Mouse (Mus musculus): ENCODE results near the gene Mrln. TPM values are rescaled to one million over a fixed set of nuclear protein-coding genes. Genes with fewer than 3 reads are reported as not detected.

The Mrln gene
- polyA plus RNA-seq, 1 experiment: 1.5 TPM

DNA sequence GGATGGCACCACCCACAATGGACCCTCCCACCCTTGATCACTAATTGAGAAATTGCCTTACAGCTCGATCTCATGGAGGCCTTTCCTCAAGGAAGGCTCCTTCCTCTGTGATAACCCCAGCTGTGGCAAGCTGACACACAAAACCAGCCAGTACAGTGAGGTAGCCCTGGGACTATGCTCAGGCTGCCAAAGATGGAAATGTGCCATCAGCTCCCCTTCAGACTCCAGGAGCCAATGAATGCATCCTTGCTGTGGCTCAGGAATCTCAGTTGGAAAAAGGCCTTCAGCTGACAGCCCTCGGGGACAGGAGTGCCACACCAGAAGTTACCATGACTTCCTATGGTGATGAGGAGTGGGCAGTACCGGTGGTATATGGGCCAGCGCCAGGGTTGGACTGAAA is 50.2 kb downstream of the Mrln start:
- no peak for DNase-seq (ENCODE audit: low spot score)

DNA sequence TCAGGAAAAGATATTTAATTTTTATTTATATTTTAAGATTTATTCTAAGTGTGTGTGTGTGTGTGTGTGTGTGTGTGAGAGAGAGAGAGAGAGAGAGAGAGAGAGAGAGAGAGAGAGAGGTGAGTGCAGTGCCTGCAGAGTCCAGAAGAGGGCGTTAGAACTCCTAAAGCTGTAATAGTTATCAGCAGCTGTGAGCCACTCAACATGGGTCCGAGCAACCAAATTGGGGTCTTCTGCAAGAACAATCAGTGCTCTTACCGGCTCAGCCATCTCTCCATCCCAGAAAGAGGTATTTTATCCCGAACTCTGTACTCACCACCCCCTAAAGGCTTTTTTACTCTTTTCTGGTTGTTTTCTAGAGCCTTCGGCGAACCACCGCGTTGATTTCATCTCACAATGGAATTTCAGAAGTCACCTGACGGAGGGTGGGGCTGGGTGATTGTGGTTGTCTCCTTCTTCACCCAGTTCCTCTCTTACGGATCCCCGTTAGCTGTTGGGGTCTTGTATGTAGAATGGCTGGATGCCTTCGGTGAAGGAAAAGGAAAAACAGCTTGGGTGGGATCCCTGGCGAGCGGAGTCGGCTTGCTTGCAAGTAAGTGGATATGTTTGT is 51.2 kb downstream of the Mrln start:
- DNase-seq (ENCODE audit: low spot score): no peak

DNA sequence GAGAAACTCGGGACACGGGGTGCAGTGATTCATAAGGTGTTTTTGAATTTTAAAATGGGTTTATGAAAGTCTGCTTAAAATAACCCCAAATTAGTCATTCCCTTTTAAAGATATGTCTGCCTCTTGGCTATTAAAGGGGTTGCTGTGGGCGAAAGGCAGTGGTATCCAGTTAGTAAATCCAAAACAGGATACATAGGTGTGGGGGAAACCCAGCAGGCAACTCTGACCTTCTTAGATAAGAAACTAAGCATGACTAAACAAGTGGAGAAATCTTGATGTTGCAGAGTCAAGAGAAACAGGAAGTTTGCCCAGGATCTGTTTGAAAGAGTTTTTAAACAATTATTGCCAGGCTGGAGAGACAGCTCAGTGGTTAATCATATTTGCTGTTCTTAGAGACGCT is 52.6 kb downstream of the Mrln start:
- DNase-seq (ENCODE audit: low spot score): no peak

DNA sequence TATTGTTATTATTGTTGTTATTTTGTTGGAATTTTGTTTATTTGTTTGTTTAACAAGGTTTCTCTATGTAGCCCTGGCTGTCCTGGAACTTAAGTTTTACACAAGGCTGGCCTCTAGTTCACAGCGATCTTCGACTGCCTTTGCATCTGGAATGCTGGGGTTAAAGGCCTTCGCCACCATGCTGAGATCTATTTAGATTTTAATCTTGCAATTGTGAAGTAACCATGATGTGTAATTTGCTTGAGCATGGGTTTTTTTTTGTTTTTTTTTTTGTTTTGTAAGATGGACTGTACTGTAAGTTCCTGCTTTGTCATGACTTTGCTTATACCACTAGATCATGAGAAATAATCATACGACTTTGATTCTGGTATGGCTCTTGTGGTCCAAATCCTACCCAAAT is 56.4 kb downstream of the Mrln start:
- no peak for DNase-seq (ENCODE audit: low spot score)

DNA sequence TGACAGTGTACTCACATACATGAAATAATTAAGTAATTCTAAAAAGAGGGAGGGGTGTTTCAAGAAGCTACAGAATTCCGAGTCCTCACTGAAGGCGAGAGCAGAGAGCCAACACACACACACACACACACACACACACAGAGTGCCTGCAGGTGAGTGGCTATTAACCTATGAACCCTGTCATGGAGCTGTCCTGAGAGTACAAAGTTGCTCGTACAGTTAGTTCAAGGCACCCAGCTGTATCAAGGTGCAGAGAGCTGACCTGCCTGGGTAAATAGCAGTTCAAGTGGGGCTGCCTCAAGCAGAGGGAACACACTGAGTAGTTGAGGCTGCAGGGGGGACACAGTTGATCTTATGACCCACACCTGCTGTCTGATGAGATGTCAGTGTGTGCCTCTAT is 57.6 kb downstream of the Mrln start:
- DNase-seq (ENCODE audit: low spot score): no peak

DNA sequence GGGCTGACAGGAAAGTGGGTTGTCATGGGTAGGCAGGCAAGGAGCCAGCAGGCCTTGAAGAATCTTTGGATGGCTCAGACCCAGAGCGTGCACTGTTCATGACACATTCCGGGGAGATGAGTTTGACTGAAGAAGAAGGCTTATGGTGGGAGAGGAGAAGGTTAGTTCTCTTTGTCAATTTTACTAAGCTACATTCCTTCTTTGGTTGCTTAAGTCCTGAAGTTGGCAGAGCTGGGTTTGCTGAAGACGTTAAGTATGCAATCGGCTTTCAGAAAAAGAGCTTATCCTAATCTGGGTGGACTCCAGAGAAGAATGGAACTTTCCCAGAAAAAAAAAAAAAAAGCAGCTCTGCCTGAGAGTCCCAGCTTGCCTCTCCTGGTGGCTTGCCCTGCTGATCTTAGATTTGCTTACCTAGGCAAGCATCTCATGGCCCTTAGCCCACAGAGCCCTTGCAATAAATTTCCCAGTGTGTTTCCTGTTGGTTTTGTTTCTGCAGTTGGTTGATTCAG is 59.3 kb downstream of the Mrln start:
- DNase-seq (ENCODE audit: low spot score): no peak

DNA sequence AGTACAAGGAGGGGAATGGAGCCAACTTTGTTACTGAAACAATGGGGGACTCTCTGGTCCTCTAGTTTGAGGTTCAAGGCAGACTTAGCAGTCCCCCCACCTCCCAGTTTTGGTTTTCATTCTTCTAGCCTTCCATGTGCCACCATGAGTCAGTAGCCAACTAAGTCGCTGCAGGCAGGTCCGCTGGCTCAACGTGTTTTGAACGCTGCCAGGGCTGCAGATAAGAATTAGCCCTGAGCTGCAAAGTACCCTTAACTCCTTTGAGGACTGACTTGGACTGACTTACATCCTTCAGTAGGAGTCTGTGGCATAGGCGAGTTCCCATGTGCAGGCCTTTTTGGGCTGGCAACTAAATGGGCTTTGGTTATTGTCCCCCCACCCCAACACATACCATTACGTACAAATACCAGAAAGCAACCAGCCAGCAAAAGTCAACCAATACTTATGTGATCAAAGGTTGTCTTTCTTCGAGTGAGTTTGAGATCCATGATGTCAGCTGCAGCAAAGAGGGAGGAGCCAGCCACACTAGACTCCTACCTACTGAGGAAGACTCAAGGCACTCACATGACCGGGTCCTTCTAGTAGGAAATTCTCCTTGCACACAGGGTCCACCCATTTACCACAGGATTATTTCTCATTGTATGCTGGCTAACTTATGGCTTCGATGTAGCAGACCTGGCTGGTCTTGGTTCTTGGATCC is 60.0 kb downstream of the Mrln start:
- DNase-seq (ENCODE audit: low spot score): no peak

DNA sequence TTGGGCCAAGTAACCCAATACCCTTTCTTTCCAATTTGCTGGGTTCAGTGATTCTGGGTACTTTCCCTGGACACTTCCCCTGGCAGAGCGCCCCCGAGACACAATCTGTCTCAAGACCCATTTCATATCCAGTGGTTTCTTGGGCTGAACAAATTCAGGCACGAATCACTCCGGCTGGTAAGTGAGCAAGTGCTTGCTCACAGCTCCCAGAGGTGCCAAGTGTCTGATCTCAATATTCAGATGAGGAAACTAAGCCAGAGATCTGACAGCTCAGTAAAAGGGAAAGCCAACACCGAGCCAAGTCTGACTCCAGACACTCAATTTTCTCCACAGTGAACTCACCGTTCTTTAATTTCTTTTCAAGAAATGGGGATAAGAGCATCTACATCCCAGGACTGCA is 62.0 kb downstream of the Mrln start:
- no peak for DNase-seq (ENCODE audit: low spot score)

DNA sequence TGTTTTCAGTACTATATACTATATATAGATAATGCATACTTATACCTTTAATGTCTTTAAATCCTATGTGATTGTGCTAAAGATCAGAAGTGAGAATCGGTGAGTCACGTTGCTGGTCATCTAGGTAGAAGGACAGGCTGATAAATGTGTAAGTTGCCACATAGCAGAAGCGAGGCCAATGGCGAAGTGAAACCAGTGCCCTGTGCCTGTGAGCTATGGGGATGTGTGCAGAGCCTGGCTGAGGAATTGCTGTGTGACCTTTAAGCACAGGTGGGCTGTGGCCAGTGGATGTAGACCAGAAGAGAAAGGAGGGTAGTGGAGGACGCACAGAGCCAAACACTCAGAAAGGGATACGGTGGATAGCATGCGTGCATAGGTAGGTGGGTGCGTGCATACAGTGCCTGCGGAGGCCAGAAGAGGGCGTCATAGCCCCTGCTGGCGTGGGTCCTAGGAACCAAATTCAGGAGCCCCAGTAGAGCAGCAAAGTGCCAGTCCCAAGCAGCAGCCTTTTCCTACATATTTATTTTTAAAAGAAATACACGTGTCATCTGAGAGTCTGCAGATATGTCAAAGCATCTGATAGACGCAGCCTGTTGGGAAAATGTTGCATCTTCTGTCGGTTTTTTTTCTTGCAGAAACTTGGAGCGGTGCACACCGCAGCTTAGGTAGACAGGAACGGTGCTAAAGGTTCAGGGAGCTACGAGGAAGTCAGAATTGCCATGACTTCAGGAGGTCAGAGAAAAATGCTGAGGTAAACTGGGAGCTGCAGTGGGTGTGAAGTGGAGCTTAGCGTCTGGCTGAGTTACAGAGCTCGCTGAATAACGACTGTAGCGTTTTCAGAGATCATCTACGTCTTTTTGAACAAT is 64.3 kb downstream of the Mrln start:
- no peak for DNase-seq (ENCODE audit: low spot score)

Other genes starting within 250 kb of the Mrln start
- 37.9 and 45.4 TPM in 2 replicates for gene Ccdc6, start 107.5 kb upstream of the Mrln start, polyA plus RNA-seq (2012; rRNA removed)
- 9.1 and 11.1 TPM in 2 replicates for gene Slc16a9, start 40.4 kb downstream of the Mrln start, polyA plus RNA-seq (2012; rRNA removed)
- 11.5 and 23.5 TPM in 2 replicates for gene Fam13c, start 235.8 kb downstream of the Mrln start, polyA plus RNA-seq (2012; rRNA removed)

All from urinary bladder, adult 2 months (tissue).